In the genomic region with DNA sequence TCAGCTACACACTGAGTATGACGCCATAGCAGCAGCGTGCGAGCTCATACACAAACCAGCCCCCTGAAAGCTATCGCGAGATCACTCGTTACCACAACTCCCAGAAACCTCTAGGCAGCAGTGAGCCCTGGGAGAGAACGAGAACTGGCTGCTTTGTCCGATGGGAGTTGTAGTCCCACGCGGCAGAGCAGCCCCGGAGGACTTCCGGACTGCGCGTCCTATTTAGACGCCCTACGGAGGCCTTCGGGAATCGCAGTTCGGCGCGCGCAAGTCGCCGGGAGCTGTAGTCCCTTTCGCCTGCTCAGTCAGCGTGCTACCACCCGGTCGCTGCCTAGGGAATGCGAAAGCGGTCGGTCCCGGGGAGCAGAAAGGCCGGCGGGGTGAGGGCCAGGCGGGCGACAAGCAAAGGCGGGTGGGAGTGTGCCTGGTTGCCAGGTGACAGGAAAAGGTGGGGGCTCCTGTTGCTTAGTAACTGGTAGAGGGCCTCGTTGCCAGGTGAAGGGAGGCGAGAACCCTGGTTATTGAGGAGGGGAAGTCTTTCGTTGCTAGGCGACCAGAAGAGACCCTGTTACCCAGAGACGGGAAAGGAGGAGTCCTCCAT, we compare ENCODE assay signal across 8 mouse cellular contexts. TPM values are rescaled to one million over a fixed set of nuclear protein-coding genes. Genes with fewer than 3 reads are reported as not detected.
DNase-seq lines count a peak whose midpoint lies in the region; ATAC-seq and TF ChIP-seq lines count a peak whose summit lies in the region.

A gene (plus strand): TSS at position 170 of the 601 bp plus-strand sequence.

- H3K79me2 ChIP-seq in heart, adult 2 months (replicated peaks; ENCODE audit: control insufficient read depth, insufficient read depth, low read length): no peaks in the 10 kb centered on the region

- no peaks in the 10 kb centered on the region for H3K9me3 ChIP-seq in embryonic facial prominence, embryonic 14.5 days (ENCODE audit: control insufficient read depth, low read length)
- no peaks in the 10 kb centered on the region for H3K9me3 ChIP-seq in limb, embryonic 13.5 days
- H3K9me3 ChIP-seq in midbrain, embryonic 16.5 days (replicated peaks; ENCODE audit: control insufficient read depth, low read length, poor library complexity, severe bottlenecking): no peaks in the 10 kb centered on the region

- H3K9ac ChIP-seq in embryonic facial prominence, embryonic 14.5 days (ENCODE audit: low read depth, low read length): peak within 1 kb of the TSS; percentile 86
- H3K9ac ChIP-seq in heart, adult 2 months (ENCODE audit: low read depth, low read length): peak within 1 kb of the TSS; percentile 86
- H3K9ac ChIP-seq in limb, embryonic 13.5 days: peak within 1 kb of the TSS; percentile 81
- peak within 1 kb of the TSS; percentile 76 for H3K9ac ChIP-seq in midbrain, embryonic 16.5 days (ENCODE audit: low read depth, low read length)

- H3K4me1 ChIP-seq in embryonic facial prominence, embryonic 14.5 days (ENCODE audit: control insufficient read depth, insufficient read depth, low read length): peaks cover 9% of the 10 kb centered on the region
- peaks cover 6% of the 10 kb centered on the region for H3K4me1 ChIP-seq in heart, adult 2 months (ENCODE audit: control insufficient read depth, insufficient read depth, low read length)
- peaks cover 31% of the 10 kb centered on the region for H3K4me1 ChIP-seq in limb, embryonic 13.5 days
- H3K4me1 ChIP-seq in midbrain, embryonic 16.5 days (ENCODE audit: control insufficient read depth, insufficient read depth, low read length): peaks cover 46% of the 10 kb centered on the region

- TF ChIP-seq EP300 in heart, adult 2 months (IDR thresholded peaks at IDR 0.05; ENCODE audit: insufficient read depth, low read depth, low read length): 0 out of 2 replicates have a peak, but pooled peaks have one; percentile 12

- H3K27ac ChIP-seq in embryonic facial prominence, embryonic 14.5 days (replicated peaks; ENCODE audit: low read depth, low read length): peak within 1 kb of the TSS; percentile 75; the same call in 1 of the 2 replicates
- H3K27ac ChIP-seq in heart, adult 2 months: peak within 1 kb of the TSS; percentile 92
- H3K27ac ChIP-seq in limb, embryonic 13.5 days: peak within 1 kb of the TSS; percentile 61; the same call in 1 of the 2 replicates
- H3K27ac ChIP-seq in midbrain, embryonic 16.5 days (ENCODE audit: low read length): peak within 1 kb of the TSS; percentile 94

- peak; percentile 98 for DNase-seq in 3T3-L1 (ENCODE audit: low read depth, low spot score)
- peak; percentile 69 to 87 for DNase-seq in adrenal gland, postnatal 4 days (ENCODE audit: low spot score in 2 of 2)
- peak; percentile 99 for DNase-seq in embryonic facial prominence, embryonic 14.5 days (ENCODE audit: low spot score)
- DNase-seq in heart, adult 2 months: peak; percentile 91 to 97
- DNase-seq in kidney, adult 8-10 months: peak; percentile 96 to 98
- DNase-seq in spleen, postnatal 10 days (ENCODE audit: low spot score in 2 of 2): peak; percentile 85 to 92

- peak; percentile 14; the same call in 1 of the 2 replicates for TF ChIP-seq CTCF in heart, adult 2 months (IDR thresholded peaks at IDR 0.05)

- peak within 1 kb of the TSS; percentile 76 for H3K4me3 ChIP-seq in embryonic facial prominence, embryonic 14.5 days (ENCODE audit: low read depth, low read length)
- H3K4me3 ChIP-seq in heart, adult 2 months: peak within 1 kb of the TSS; percentile 74
- H3K4me3 ChIP-seq in limb, embryonic 13.5 days: peak within 1 kb of the TSS; percentile 70
- peak within 1 kb of the TSS; percentile 56 for H3K4me3 ChIP-seq in midbrain, embryonic 16.5 days (ENCODE audit: low read depth, low read length)

- peaks cover 12% of the 10 kb centered on the region for H3K27me3 ChIP-seq in embryonic facial prominence, embryonic 14.5 days (replicated peaks; ENCODE audit: control insufficient read depth, insufficient read depth, low read length)
- H3K27me3 ChIP-seq in heart, adult 2 months (ENCODE audit: control insufficient read depth, insufficient read depth, low read length): no peaks in the 10 kb centered on the region
- peaks cover 37% of the 10 kb centered on the region for H3K27me3 ChIP-seq in limb, embryonic 13.5 days
- no peaks in the 10 kb centered on the region for H3K27me3 ChIP-seq in midbrain, embryonic 16.5 days (ENCODE audit: control insufficient read depth, insufficient read depth, low read depth, low read length)

- intact Hi-C loops in heart, adult 2 months (cut with DNase I): loop anchor here (1.0 to 5.0 kb wide), 4 partner anchors 28 to 221 kb away; a partner anchor contains a TSS

- H3K36me3 ChIP-seq in embryonic facial prominence, embryonic 14.5 days (ENCODE audit: control insufficient read depth, insufficient read depth, low read length): 0 out of 2 replicates have a peak, but pooled peaks cover 9% of the 10 kb centered on the region
- no peaks in the 10 kb centered on the region for H3K36me3 ChIP-seq in heart, adult 2 months (ENCODE audit: control insufficient read depth, insufficient read depth, low read length)
- peaks cover 9% of the 10 kb centered on the region for H3K36me3 ChIP-seq in limb, embryonic 13.5 days
- peaks cover 7% of the 10 kb centered on the region for H3K36me3 ChIP-seq in midbrain, embryonic 16.5 days (ENCODE audit: control insufficient read depth, insufficient read depth, low read length)

- peak within 1 kb of the TSS; percentile 80 for H3K4me2 ChIP-seq in embryonic facial prominence, embryonic 14.5 days (ENCODE audit: low read depth, low read length)
- H3K4me2 ChIP-seq in limb, embryonic 13.5 days (replicated peaks): peak within 1 kb of the TSS; percentile 77
- peak within 1 kb of the TSS; percentile 62 for H3K4me2 ChIP-seq in midbrain, embryonic 16.5 days (ENCODE audit: low read length)

- WGBS in embryonic facial prominence, embryonic 14.5 days: under 1% methylated on average over 41 of the region's 42 CpGs
- under 1% methylated on average over 42 of the region's 42 CpGs for WGBS in heart, adult 2 months
- under 1% methylated on average over 42 of the region's 42 CpGs for WGBS in limb, embryonic 13.5 days
- WGBS in midbrain, embryonic 16.5 days: under 1% methylated on average over 42 of the region's 42 CpGs

- ATAC-seq in embryonic facial prominence, embryonic 14.5 days (ENCODE audit: low read depth): peak; percentile 97
- peak; percentile 96 for ATAC-seq in limb, embryonic 13.5 days (ENCODE audit: low FRiP score, low read depth)
- ATAC-seq in midbrain, embryonic 16.5 days: peak; percentile 93

- TF ChIP-seq POLR2A in heart, adult 2 months (IDR thresholded peaks at IDR 0.05; ENCODE audit: insufficient read depth, low read depth, low read length): peak; percentile 89

RNA-seq across cellular contexts. Expression of the gene that starts here (rescaled TPM):
- 10 to 100 TPM; 40.3 to 48.1 TPM for total RNA-seq in adrenal gland, postnatal 4 days (2021)
- polyA plus RNA-seq in embryonic facial prominence, embryonic 14.5 days (2014; fragmentation: Nextera tagmentation; extraction: Ambion mirVana): 91.2 and 92.8 TPM in 2 replicates
- 100 to 1,000 TPM; 139 to 147 TPM for total RNA-seq in heart, adult 2 months (2021)
- 211 and 242 TPM in 2 replicates for polyA plus RNA-seq in heart, adult 2 months (2012; rRNA removed)
- polyA plus RNA-seq in limb, embryonic 13.5 days (2015; fragmentation: Nextera tagmentation; extraction: Ambion mirVana): 87.7 and 91.3 TPM in 2 replicates
- polyA plus RNA-seq in midbrain, embryonic 16.5 days (2015; fragmentation: Nextera tagmentation; extraction: Ambion mirVana): 39.5 and 39.6 TPM in 2 replicates

Comparison
In these comparisons a context has a peak if more than half of its experiments do, and no peak if none do; other contexts are left out.
1. Peak in every context shown above with its lines: DNase-seq, ATAC-seq, H3K4me3 ChIP-seq and H3K27ac ChIP-seq.